In the genomic region with DNA sequence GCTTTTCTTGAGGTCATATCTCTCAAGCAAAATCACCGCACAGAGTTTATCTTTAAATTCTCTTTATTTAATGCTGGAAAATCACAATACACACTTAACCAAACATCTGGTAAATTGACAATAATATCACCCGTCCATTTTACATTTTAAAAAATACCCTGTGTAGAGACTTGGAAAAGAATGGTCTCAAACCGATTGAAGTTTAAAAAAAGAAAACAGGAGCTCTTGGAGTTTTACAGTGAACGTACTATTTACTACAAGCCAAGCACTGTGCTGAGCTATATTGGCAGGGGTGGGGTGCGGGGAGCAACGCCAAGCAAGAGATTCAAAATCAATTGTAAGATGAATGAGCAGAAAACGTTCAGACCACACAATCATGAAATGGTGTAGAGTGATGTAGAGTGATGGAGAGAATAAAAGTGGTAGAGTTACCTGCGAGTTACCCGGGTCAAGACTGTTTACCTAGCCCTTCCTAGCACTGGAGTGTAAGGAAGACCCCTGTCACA, we compare ENCODE assay signal across 8 mouse cellular contexts. TPM values are rescaled to one million over a fixed set of nuclear protein-coding genes. Genes with fewer than 3 reads are reported as not detected.
DNase-seq lines count a peak whose midpoint lies in the region; ATAC-seq and TF ChIP-seq lines count a peak whose summit lies in the region.

Gene Ctbs (plus strand): TSS at position 51 of the 506 bp plus-strand sequence.

- H3K4me2 ChIP-seq in heart, embryonic 11.5 days = peak within 1 kb of the TSS; percentile 89

- ATAC-seq in heart, embryonic 11.5 days (replicated peaks; ENCODE audit: insufficient number of reproducible peaks, low FRiP score, low TSS enrichment) = no peak
- ATAC-seq in G1E (ENCODE audit: extremely low read depth, insufficient number of reproducible peaks, low FRiP score, poor library complexity, severe bottlenecking) = no peak
- ATAC-seq in hematopoietic stem cell, adult 5-6 weeks (replicated peaks in 1 of 2; ENCODE audit: insufficient read depth in 1 of 2, low FRiP score in 2 of 2, low TSS enrichment in 1 of 2, low read depth in 1 of 2, poor library complexity in 2 of 2, severe bottlenecking in 2 of 2) = no peak
- no peak for ATAC-seq in megakaryocyte progenitor cell, adult 5-6 weeks (replicated peaks; ENCODE audit: poor library complexity)

- DNase-seq in heart, adult 18-20 months = no peak
- DNase-seq in G1E (ENCODE audit: low spot score) (no peak), MN1 (ENCODE audit: low spot score) (no peak)
- DNase-seq in gastrocnemius, postnatal 10 days = no peak
- DNase-seq in left cerebral cortex, postnatal 4 days = no peak

- H3K27me3 ChIP-seq in heart, embryonic 11.5 days (ENCODE audit: control insufficient read depth, insufficient read depth, low read length) = no peaks in the 10 kb centered on the region
- no peaks in the 10 kb centered on the region for H3K27me3 ChIP-seq in G1E (ENCODE audit: insufficient read depth, low read length)

- peaks cover 12% of the 10 kb centered on the region; the same call in 1 of the 2 replicates for H3K4me1 ChIP-seq in heart, embryonic 11.5 days (ENCODE audit: control insufficient read depth, insufficient read depth, low read length)
- peaks cover 21% of the 10 kb centered on the region for H3K4me1 ChIP-seq in G1E (ENCODE audit: insufficient read depth, low read depth, low read length)

- TF ChIP-seq CTCF in G1E (IDR thresholded peaks at IDR 0.05; ENCODE audit: low read depth, low read length) = no peak

- H3K27ac ChIP-seq in heart, embryonic 11.5 days (ENCODE audit: low read depth, low read length) = peak within 1 kb of the TSS; percentile 83

- WGBS in heart, embryonic 11.5 days (ENCODE audit: insufficient replicate concordance) = 54% methylated on average over 9 of the region's 9 CpGs

- intact Hi-C loops in left cerebral cortex, postnatal 4 days (cut with DNase I) = no loop called here

- H3K9ac ChIP-seq in heart, embryonic 11.5 days (ENCODE audit: low read depth, low read length) = peak within 1 kb of the TSS; percentile 82

- H3K36me3 ChIP-seq in heart, embryonic 11.5 days (ENCODE audit: control insufficient read depth, insufficient read depth, low read length) = 0 out of 2 replicates have a peak, but pooled peaks cover 3% of the 10 kb centered on the region
- peaks cover 24% of the 10 kb centered on the region for H3K36me3 ChIP-seq in G1E (replicated peaks)

- no peaks in the 10 kb centered on the region for H3K9me3 ChIP-seq in heart, embryonic 11.5 days (replicated peaks; ENCODE audit: control insufficient read depth, low read length)
- H3K9me3 ChIP-seq in G1E (replicated peaks) = peaks cover 6% of the 10 kb centered on the region

- H3K4me3 ChIP-seq in heart, embryonic 11.5 days (ENCODE audit: low read depth, low read length) = peak within 1 kb of the TSS; percentile 74
- H3K4me3 ChIP-seq in G1E (ENCODE audit: low read depth, low read length) = peak within 1 kb of the TSS; percentile 87

RNA-seq across cellular contexts. Expression of gene Ctbs, which starts in this region (rescaled TPM):
- polyA plus RNA-seq in heart, embryonic 11.5 days (2014; fragmentation: Nextera tagmentation; extraction: Ambion mirVana) = 10.8 and 12.5 TPM in 2 replicates
- total RNA-seq in heart, adult 18-20 months (2021) = 1 to 10 TPM; 2.6 to 3.4 TPM
- total RNA-seq in G1E (2014; fragmentation: Nextera tagmentation) (27.6 and 40.9 TPM in 2 replicates), G1E (2017) (14.7 and 16.7 TPM in 2 replicates)
- 20.5 and 27.5 TPM in 2 replicates for polyA plus RNA-seq in G1E (2012)
- 10.2 and 12.3 TPM in 2 replicates for total RNA-seq in hematopoietic stem cell, adult 5-6 weeks (2017)
- 12.5 and 17.0 TPM in 2 replicates for total RNA-seq in megakaryocyte progenitor cell, adult 5-6 weeks (2015)
- total RNA-seq in megakaryocyte progenitor cell, adult 5-6 weeks (2017) = 9.9 and 10.5 TPM in 2 replicates
- total RNA-seq in gastrocnemius, postnatal 10 days (2021) = 1 to 10 TPM; 6.5 to 7.4 TPM
- 1 to 10 TPM; 4.7 to 5.9 TPM for total RNA-seq in left cerebral cortex, postnatal 4 days (2021)
